Mouse (Mus musculus) 3T3-L1 (cell line): ENCODE data around the gene Usp12.
A peak's percentile ranks its signal among the peaks of the same experiment; 100 is the strongest.

Experiments
- DNase-seq: peaks from one replicate; pipeline ENCODE4 v3.0.0-alpha.2; 2015; ENCODE audit warnings: low read depth, low spot score

The Usp12 gene

DNA sequence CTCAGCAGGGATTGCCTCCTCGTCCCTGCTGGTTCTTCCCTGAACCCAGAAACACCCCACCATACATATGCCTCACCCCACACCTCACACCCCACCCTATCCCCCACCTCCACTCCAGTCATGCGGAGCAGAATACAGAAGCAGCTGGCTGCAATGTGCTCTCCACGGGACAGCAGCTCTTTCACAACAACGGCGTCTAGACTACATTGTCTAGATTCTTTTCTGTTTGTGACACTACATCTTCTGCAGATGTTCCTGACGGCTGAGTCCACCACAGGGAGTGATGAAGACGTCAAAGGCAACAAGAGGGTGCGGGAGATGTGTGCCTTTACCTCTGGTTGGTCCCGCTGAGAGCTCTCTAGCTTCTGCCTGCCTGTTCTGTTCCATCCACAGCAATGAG is 3.2 kb upstream of the Usp12 start:
- no peak for DNase-seq

DNA sequence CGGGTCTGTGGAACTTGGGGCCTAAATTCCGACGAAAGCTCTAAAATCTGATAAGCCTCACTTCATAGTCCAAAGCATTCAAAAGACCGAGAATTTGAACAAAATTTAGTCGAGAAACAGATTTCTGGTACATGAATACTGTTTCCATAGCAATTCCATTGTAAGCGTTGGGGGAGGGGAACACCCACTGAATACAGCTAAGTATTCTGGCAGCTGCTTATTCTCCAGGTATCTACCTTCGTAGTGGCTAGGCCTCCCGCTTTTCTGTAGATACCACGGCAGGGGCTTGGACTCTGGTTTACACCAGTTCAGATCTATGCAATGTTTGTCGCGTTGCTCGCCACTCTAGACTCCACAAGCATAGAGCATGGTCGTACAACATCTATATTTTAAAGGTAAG is 922 bp upstream of the Usp12 start:
- DNase-seq: no peak

DNA sequence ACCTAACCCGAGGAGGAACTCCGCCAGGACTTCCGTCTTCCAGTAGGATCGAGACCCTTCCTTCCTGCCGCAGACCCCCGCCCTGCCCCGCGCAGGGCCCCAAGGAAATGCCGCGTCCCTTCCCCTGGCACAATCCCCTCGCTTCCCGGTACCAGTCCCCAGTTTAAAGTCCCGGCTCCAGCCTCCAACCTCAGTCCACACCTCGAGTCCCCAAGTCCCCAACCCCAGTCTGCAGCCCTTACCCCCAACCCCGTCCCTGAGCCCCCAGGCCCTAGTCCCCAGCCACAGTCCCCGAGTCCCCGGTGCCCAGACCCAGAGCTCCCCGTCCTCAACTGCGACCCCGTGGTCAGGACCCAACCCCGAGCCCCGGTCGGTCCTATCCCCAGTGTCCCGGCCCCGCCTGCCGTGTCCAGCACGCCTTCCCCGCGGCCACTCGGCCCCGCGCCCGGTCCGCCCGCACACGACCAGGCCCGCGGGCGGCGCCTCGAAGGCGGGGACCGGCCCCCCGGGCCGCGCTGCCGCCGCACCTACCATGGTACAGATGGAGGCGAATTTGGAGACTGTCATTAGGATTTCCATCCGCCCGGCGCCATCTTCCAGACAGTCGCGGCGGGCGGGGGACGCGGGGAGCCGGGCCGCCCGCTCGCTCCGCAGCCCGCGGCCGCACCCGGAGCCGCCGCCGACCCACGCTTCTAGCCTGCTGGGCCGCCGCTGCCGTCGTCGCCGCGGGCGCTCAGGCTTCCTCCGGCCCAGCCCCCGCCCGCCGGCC is 538 bp downstream of the Usp12 start:
- DNase-seq: peak; percentile 55

DNA sequence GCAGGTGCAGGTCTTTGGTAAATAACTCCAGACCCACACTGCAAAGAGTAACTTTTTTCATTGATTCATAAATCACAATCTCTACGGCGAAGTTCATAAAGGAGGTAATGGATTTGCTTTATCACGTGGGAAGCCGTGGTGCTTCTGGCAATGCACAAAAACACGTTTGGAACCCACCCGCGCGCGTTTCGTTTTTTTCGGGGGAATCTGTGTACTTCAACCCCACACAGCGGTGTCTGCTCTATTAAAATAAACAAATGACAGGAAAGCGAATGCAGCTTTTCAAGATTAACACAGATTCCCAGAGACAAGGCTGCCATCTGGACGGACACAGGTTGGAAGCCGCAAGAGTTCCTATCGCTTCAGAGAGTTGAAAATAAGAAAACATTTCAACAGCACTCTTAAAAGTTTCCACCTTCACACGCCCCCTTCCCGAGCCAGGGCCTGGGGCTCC is 1.1 kb downstream of the Usp12 start:
- DNase-seq: no peak

DNA sequence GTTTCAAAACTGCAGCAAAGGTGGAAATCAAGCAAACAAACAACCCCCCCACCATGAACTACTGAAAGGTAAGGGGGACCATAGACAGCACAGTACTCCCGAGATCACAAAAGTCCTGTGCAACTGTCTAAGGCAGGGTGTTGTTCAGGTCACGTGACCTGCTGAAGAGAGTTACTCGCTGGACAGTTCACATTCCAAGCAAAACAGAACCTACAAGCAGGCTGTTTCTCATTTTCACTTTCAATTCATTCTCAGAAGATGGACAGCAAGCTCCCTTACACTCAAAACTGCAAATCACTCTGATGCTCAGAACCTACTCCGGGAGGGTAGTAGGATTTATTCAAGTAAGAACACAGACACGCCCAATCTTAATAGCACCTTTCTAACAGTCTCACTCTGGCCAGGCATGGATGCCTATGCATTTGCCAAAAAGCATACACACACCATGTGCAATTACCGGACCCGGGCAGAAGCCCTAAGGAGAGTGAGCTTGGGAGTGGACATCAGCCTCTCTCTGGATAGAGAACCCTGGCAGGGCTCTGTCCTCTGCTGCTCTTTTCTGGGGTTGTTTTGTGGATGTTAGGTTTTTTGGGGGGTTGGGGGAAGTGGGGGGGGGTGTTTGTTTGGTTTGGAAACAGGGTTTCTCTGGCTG is 2.5 kb downstream of the Usp12 start:
- DNase-seq: peak; percentile 73

DNA sequence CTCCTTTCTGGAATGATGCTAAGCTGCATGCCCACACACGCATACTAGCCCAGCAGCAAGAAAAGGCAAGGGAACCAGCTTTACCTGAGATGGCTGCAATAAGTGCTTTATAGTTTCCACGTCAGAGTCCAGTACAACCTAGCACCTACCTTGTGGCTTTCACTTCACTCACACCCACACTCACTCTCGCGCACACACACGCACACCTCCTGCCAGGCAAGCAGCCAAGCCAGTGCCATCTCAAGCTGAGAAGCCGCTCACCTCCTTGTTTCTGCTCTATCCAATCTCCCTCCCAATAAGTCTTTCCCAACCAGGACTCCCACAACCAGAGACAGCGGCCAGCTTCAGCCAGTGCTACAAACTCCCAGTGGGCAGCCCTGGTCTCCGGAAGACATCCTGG is 3.9 kb downstream of the Usp12 start:
- DNase-seq: no peak

DNA sequence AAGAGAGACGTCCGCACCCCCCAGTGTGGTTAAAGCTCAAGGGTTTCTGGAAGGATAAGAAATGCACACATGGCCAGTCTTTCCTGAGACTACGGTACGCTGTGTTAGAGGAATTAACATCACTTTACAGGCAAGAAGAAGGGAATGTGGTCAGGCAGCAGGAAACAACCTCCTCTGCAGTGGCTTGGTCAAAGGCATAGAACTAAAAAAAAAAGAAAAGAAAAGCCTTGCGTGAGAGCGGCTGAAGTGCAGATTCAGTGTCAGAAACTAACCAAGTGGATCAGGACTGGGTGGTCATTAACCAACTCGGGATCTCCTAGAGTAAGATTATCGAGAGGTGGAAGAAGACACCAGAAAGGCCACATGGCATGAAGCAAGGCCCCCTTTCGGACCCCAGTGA is 5.4 kb downstream of the Usp12 start:
- no peak for DNase-seq

DNA sequence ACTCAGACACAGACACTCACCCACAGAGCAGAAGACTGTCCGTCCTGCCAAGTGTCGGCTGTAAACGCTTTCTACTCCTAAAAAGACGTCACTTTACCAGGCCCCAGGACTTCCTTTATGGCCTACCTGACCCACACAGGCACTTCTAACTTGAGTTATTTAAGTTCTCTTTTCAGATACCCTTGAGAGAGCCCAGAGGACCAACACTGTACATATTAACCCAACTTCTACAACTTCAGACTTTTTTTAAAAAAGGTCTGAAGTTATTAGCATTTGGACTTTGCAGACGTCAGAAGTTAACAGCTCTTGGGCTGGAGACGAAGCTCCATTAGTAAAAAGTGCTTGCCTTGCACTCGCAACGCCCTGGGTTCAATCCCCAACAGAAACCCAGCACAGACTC is 8.7 kb downstream of the Usp12 start:
- DNase-seq: no peak

DNA sequence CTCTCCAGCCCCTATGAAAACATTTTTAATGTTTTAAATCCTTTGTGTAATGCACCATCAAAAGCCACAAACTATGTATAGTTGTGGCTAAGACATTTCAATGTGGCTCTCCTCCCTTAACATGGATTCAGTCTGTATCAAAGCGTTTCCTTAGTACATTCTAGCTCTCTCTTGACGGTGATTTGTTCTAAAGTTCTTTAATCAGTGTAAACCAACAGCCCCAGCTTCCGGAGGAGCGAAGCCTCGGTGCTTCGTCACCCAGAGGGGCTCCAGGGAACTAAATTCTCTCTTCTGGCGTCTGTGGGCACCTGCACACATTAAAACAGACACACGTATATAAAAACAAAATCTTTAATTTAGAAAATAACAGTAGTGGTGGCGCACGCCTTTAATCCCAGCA is 10.9 kb downstream of the Usp12 start:
- no peak for DNase-seq

DNA sequence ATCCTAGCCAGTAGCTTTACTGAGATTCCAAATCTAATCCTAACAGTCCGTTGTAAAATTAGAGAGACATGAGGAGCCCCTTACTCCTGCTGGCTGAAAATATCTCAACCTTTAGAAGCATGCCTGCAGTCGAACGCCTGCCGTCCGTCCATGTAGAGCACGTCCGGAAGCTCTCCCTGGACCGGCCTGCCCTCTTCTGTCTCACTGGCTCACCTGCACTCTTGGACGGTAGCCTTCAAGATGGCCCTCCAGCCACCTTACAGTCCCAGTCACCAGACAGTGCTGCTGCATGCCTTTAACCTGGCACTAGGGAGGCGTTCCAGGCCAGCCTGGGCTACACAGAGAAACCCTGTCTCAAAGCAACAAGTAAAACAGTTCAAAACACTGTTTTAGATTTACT is 11.5 kb downstream of the Usp12 start:
- DNase-seq: no peak

DNA sequence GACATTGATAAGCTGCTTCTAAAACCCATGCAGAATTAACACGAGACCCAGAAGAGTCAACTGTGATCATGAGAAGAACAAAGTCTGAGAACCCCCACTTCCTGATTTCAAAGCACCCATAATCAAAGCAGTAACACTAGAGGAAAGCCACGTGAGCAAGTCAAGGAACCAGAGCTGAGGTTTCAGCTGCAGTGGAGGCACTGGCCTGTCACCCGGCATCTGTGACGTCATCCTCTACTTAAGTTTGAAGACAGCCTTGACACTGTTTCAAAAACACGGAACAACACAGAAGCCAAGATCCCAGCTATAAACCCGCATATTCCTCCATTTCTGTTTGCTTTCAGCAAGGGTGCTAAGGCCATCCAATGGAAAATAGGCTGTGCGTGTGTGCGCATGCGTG is 13.1 kb downstream of the Usp12 start:
- DNase-seq: no peak

DNA sequence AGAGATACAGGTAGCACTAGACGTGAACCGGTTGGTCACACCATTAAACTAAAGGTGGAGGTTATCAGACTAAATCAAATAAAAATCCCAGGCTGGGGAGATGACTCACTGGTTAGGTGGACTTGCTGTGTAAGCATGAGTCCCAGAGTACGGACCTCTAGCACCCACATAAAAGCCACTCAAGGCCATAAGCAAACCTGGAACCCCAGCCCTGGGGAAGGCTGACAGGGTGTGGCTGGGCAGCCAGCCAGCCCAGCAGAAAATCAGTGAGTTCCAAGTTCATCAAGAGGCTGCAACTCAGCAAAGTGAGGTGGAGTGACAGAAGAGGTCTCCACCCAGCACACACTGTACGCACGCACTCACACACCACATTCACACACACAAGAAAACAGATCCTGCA is 14.9 kb downstream of the Usp12 start:
- peak; percentile 41 for DNase-seq

DNA sequence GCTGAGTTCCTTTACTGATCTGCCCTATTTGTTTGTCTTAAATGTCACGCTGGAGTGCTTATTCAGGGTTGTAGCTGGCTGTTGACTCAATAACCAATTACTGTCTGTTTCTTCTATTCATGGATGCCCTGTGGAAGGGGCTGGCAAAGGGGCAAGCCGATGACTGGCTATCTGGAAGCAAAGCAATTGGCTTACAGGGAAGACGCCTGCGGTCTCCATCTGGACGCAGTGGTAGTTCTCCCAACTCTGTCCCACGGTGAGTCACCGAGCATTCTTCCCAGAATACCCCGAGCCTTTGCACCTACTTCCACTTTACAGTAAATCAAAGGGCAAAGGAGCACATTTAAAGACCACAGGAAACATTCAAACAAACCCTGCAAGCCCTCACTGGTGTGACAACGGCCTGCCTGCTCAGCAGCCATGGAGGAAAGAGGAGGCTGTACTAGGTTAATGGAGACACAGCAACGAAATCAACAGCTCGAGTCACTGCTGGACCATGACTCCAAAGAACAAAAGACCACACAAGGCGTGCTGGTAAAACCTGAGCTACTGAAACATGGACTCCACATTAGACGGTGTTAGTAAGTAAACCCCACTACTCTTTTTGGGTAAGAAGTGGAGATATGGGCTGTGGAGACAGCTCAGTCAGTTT is 17.7 kb downstream of the Usp12 start:
- peak; percentile 54 for DNase-seq

DNA sequence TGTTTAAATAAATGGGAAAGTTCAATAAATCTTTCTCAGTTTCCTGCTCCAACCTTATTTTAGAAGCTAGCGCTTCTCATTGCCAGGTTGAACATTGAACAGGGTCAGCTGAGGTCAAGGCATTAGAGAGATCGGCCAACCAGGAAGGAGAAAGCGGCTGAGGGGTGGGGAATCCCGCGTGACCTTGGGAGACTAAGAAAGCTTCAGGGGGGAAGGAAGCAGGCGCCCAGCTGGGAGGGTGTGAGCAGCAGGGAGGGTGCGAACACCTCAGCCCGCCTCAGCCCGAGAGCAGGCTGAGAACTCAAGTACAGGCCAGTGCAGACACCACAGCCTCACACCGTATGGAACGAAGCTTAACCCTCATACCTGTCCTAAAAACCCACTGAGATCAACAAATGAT is 22.8 kb downstream of the Usp12 start:
- no peak for DNase-seq

DNA sequence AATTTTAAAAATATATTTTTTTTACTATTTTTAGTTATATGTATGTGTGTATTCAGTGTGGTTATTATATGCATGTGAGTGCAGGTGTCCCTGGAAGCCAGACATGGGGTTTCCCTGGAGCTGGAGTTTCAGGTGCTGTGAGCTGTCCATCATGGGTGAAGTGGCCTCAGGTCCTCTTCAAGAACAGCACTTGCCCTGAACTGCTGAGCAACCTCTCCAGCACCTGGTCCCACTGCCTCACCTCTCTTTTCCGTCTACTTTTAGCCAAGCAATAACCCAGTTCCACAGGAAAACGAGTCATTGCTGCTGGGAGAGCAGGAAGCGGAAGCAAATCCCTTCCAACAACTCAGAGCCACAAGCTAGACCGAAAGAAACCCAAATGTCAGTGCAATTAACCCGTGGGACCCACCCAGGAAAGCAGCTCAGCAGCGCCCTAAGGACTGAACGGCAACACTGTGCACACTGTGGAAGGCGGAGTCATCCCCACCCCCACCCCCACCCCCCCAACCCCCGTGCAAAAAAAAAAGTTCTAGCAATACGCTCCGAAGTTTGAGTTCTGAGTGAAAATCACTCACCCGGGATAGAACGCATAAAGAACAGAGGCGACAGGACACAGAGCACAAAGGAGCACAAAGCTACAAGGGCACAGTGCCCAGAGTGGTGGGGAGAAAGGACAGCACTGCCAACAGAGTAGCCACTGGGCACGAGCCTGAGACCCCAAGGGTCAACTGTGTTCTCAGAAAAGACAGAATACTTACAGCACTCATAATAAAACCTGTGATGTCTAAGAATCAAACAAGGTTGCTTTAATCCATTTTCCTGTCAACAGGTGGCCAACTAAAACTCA is 24.6 kb downstream of the Usp12 start:
- DNase-seq: no peak

DNA sequence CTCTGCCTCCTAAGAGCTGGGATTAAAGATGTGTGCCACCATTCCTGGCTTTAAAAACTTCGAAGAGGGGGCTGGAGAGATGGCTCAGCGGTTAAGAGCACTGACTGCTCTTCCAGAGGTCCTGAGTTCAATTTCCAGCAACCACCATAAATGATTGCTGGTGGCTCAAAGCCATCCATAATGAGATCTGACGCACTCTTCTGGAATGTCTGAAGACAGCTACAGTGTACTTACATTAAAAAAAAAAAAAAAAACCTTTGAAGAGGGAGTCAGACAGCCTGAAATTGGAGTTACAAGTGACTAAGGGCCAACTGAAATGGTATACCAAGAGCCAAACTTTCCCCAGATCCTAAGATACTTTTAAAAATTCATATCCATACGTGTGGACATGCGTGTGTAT is 29.0 kb downstream of the Usp12 start:
- DNase-seq: peak; percentile 81

DNA sequence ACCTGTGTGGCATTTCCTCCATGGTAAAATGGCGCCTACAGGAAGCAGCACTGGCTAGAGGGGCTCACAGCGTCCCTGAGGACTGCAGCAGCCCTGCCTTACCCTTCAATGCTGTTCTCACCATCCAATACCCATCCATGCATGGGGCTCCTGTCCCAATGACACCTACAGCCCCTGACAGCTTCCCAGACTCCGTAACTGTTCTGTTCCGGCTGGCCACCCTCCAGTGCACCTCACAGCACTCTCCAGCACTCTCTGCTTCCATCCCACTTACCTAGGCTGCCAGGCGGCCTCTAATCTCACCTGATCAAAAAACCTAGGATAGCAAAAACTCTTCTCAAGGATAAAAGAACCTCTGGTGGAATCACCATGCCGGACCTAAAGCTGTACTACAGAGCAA is 35.6 kb downstream of the Usp12 start:
- DNase-seq: no peak

DNA sequence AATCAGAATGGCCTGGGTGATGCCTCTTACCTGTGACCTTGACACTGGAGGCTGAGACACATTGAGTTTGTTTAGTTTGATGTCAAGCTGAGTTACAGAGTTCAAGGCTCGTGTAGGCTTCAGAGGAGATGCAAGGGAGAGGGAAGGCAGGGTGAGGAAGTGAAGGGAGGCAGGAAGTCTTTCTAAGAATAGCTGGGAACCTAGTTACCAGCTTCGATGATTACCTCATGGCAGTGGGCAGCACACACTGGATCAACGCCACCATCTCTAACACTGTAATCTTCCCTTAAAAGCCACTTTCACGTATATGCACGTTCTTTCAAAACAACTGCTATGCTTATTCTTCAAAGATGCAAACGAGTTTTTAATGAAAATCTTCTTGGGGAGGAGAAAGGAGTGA is 36.9 kb downstream of the Usp12 start:
- DNase-seq: no peak

DNA sequence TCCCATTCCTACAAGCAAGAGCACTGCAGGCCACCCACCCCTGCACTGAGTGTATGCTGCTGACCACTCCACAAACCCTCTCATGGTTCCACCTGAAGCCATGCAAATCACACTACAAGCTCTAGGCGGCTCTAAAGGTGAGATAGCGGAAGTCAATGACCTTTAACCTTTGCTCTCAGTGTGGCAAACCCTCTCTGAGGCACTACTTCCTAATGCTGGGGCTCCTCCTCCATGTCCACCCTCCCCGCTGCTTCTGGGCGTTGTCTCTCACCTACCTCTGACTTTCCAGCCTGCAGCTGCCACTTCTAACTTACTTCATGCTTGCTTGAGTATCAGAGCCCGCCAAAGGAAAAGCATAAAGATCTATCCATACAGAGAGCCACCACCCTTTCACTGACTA is 37.5 kb downstream of the Usp12 start:
- no peak for DNase-seq

DNA sequence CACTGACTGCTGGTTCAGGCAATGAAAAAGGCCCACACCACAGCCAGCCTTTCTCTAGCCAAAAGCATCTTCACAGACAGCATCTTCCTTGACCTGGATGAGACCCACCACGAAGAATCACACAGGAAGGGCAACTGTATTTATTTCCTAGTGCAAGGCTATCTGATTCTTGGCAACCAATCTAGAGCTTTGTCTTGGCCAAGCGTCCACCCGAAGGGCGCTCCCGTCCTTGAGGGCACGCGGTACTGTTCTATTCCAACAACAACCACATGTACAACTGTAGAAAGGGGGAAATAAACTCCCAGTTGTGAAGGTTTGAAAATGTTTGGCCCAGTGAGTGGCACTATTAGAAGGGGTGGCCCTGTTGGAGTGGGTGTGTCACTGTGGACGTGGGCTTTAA is 41.6 kb downstream of the Usp12 start:
- no peak for DNase-seq

DNA sequence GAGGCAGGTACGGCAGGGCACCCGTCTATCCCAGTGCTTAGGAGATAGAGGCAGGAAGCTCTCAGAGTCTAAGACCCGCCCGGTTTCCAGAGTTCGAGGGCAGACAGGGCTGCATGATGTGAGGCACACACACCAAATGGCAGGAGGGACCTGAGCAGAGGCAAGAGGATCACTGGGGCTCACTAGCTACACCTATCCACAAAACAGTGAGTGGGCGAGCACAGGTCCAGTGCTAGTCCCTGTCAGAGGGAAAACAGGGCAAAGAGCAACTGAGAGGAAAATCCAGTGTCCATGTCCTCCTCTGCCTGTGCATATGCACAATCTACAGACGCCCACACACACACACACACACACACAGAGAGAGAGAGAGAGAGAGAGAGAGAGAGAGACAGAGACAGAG is 43.8 kb downstream of the Usp12 start:
- DNase-seq: no peak

DNA sequence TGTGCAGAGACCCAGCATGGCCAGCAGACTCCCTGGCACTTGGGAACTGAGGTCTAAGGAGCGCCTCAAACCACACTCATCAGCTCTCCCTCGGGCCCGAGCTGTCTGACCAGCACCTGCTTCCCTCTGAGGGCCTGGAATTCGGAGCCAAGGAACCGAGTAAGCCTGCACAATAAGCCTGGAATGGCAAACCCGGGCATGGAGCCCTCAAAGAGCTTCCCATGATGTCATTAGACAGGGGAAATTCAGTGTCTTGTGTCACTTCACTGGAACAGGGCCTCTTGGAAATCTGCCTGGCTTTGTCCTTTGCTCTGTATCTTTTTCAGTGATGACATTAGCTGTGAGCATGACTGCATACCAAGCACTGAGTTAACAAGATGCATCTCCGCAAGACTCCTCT is 44.5 kb downstream of the Usp12 start:
- DNase-seq: no peak
